Mouse (Mus musculus) kidney, adult 8-10 months (tissue): ENCODE measurements around the gene Plek.

Experiments used
- DNase-seq, 2 experiments: peaks; one replicate each; pipeline ENCODE4 v3.0.0; 2022

The Plek gene

DNA sequence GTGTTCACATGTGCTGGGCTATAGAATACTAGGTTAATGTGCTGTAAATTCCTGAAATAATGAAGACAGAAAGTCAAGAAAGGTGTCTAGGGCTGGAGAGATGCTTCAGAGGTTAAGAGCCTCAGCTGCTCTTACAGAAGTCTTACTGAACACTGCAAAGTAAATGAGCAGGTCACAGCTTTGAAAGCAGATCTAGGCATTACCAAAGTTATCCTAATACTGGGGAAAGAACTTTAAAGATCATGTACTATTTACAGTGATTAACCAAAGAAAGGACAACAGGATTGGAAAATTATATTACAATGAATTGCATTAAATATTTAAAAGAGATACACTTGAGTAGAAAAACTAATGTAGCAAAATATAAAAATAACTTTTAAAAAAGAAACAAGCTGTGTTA, 52.2 kb downstream of the Plek start:
- DNase-seq: no peak

GRCm38 (mm10) chr11:16999387-16999786, 52.8 kb downstream of the Plek start:
- no peak for DNase-seq

GRCm38 (mm10) chr11:16997465-16997864, 54.7 kb downstream of the Plek start:
- no peak for DNase-seq

DNA sequence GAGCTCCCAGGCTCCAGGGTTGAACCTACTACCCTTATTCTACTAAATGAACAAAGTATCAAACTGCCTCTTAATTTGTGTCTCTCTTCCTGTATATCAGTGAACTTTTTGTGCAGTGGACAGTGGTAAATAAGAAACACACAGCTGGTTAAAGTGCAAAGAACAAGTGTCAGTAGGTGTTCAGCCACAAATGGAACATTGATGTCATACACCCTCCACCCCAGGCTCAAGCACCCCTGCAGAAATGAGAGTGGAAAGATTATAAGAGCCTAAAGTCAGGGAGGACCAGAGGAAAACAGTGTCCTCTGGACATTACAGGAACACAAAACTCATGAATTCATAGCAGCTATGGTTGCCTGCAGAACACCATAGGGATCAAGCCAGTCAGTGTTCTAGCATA, 55.4 kb downstream of the Plek start:
- no peak for DNase-seq

- no peak for DNase-seq
Observed at GRCm38 (mm10) chr11:16992880-16993279, 59.3 kb downstream of the Plek start.

DNA sequence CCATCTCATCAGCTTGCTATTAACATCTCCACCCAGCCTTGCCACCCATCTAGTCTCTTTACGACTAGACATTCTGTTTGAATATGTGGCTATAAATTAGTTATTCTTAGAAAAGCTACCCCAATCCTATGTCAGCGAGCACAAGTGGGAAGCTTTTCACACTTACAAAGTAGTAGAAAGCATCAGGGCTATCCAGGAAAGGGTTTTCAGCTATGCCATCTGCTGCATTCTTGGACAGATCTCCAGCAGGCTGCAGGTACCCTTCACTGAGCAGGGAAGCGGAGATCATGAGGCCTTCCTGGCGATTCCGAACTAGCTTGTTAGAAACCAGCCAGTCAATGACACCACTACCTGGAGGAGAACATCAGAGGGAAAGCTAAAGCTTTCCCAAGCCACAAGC, 62.3 kb downstream of the Plek start:
- DNase-seq: no peak

GRCm38 (mm10) chr11:16987745-16988328, 64.3 kb downstream of the Plek start:
- DNase-seq: no peak

DNA sequence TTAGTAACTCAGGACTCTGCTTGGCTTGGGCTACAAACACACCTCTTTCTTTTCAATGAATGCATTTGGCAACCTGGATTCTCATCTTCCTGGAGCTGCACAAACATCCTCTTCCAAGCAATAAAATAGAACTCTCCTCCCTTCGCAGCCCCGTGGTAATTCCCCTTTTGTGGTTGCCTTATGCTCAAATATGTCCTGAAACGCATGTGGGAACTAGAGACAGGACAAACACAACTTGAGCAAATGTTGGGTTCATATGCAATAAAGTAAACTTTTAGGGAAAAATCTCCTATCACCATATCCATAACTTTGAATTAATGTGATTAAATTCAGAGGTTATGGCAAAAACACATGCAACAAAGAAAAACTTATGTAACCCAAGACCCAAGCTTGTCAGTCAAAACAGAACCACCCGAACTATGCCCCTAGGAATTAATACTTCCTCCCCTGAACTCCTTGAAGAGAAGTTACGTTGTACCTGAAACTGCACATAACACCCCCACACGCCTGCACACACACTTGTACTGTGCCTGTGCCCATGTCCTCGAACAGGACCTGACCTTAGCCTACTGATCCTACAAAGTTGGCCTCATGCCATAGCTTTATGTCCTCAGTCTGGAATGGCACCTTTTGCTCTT, 65.5 kb downstream of the Plek start:
- no peak for DNase-seq

DNA sequence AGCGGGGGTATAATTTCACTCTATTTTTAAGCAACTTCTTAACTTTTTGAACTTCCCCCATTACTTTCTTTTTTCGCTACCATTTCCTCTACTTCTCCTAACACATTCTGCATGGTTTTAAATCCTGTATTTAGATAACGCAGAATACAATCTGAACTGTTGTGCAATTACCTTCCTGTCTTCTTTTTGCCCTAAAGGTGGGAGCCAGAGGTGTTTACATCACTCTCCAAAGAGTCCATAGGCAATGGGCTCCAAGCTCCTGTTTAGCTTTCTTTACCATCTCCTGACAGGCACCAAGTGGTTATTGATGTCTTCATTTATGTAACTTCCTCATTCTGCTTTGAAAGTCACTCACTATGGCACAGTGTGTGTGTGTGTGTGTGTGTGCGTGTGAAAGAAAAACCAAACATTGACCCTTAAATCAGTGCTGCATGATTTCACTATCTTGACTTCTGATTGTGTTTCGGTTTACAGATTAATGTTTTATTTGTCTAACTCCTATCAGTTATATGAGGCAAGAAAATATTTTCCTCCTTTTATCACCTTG, 73.9 kb downstream of the Plek start:
- DNase-seq: no peak

- no peak for DNase-seq
Observed at GRCm38 (mm10) chr11:16977611-16978010, 74.6 kb downstream of the Plek start.

DNA sequence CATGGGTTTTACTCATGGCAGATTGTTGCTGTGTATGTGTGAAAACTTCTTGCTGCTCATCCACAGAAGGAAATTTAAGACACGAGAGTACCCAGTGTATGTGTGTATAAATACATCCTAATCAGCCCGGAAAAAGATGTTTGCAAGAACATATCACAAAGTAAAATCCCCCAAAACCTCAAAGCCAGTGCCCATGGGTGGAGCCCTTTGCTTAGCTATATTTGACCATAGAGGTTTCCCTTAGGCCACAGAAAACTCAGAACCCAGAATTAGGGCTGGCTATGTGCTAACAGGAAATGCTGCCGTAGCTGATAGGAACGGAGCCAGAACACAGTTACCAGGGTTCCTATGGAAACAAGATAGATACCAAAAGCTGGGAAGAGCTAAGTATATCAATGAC, 75.2 kb downstream of the Plek start:
- DNase-seq: peak in 1 of 2 experiments; percentile 8

- DNase-seq: no peak
Observed at GRCm38 (mm10) chr11:16973086-16973485, 79.1 kb downstream of the Plek start.

- DNase-seq: no peak
Observed at GRCm38 (mm10) chr11:16972027-16972426, 80.2 kb downstream of the Plek start.

- no peak for DNase-seq
Observed at GRCm38 (mm10) chr11:16969650-16970049, 82.5 kb downstream of the Plek start.

DNA sequence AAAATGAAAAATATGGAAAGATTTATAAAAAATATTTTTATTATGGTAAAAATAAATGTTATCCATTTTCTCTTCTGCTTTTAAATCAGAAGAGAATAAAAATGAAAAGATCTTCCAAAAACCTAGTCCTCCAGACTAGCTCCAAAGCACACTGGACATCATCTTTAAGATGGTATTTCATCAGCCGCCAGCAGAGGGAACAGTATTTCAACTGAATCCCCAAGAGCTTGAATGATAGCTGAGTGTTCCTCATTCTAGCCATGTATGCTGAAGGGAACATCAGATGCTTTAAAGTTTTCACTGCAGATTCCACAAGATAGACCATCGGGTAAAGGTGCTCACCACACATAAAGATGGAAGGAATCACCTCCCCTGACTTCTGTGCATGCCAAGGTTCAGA, 84.4 kb downstream of the Plek start:
- DNase-seq: no peak

DNA sequence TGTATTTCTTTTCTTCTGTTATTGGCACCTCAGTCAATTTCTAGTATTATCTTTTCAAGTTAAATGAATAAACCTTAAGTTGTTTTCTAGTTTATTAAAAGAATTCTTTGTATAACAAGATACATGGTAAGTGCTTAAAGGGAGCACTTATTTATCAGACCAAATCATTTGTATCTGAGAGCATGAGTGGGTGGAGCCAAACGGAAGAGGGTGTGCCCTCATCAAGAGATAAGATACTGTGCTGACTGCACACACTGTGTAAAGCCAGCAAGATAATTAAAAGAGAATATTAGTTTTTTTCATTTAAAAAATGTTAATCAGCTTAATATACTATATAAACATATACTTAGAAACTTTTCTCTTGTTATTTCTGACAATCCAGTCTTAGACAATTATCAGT, 93.7 kb downstream of the Plek start:
- no peak for DNase-seq

DNA sequence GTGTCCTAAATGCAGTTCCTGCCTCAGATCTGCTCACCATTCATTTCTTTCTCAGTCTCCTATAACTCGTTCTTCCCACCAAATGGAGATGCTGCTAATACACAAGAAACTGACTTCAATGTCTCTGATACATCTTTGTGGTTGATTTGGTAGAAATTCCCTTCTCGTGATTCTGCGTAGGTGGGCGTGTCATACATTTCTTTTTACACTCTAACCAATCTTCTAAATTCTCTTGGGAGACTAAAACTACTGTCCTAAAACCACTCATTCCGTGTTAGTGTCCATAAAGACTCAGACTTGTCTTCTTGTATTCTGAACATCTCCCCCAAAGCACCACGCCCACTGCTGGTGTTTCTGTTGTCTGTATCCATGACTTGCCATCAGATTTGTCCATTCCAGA, 95.2 kb downstream of the Plek start:
- no peak for DNase-seq

DNA sequence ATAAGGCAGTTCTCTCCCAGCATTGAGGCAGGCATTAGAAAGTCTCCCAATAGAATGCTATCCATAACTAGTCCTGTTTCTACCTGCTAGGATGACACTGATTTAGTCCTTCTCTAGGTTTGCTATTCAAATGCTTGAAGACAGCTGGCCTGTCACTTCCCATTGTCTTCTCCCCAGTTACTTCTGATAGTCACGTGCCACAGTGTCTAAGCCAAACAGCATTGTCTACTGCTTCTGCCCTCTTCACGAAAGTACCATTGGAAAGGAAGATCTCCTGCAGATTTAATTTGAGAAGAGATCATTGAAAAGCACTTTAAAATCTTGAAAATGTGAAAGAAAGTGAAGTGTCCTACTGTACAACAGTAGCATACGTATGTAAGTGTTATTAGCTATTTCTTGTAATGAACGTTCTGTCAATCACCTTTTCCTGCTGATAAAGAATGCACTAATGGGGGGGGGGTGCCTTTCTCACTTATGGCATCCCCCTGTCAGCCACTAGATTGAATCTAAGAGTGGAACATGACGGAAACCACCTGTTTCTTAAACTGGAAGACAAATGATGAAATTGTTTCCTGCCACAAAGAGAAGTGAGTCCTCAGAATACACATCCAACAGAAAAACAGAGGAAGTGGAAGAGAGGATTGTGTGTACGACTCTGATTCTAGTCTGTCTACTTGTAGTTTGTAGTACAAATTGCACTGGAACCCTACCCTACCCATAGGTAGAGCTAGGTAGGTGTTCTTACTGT, 95.9 kb downstream of the Plek start:
- no peak for DNase-seq

DNA sequence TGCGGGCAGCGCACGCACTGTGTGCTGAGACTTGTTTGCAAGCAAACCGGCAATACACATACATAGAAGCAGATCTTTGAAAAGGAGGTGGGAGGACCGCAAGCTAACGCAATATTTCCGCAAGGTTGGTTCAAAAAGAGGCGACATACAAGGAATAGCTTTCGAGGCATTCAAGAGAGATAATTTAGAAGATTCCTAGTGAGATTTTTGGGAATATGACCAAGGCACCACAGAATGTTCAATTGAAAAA, 100.5 kb downstream of the Plek start:
- DNase-seq: no peak

DNA sequence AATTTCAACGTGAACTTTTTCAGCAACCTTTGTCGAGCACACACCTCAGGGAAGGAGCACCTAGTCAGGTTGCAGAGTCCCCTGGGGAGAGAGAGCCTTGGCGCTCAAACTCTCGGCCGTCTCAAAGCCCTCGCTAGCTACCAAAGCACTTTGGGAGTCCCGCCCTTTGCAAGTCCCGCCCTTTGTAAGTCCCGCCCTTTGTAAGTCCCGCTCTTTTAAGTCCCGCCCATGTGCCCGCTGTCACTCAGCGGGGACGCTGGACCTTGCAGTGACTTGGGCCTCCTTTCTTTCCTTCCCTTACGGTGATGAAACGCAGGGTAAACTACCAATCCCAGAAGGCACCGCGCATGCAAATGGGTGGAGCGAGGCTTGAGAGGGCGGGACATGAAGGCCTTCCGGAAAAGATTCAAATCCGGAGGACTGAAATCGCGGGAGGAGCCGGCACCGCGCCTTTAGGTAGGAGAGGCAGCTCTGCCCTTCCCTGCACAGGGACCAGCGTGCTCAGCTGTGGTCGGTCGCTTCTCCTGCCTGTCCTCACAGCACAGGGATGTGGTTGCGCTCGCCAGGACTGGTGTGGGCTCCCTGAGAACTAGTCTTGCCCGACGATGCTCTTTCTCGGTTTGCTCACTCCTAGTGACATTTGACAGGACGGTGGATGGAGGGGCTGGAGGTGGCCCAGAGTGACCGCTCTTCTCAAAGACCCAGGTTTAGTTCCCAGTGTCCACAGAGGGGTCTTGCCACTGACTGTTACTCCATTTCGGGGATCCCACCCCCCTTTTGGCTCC, 101.0 kb downstream of the Plek start, which contains the start of gene Fbxo48:
Gene Fbxo48, plus strand, starts transcription at position 400 of the 785 bp plus-strand sequence.
- peak; percentile 98 for DNase-seq

- no peak for DNase-seq
Observed at GRCm38 (mm10) chr11:16950226-16950975, 101.8 kb downstream of the Plek start.

DNA sequence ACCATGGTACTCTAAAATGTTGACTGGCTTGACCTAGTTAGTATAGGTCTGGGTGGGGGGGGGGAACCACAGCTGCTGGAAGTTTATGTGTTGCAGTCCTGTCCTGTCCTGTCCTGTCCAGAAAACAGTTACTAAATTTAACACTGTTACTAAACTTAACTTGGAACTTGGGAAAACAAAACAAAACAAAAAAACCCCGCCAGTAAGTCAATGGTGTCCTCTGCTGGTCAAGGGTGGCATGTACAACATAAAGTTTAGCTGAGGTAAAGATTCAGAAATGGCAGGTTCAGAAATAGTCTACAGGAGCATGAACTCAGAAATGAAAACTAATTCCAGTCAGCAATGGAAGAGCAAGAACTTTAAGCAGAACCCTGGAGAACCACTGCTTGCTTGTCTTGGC, 103.4 kb downstream of the Plek start:
- peak; percentile 23 to 47 for DNase-seq

GRCm38 (mm10) chr11:16943016-16943415, 109.2 kb downstream of the Plek start:
- DNase-seq: no peak
